Mouse (Mus musculus) right cerebral cortex, postnatal 4 days (tissue): ENCODE measurements around the gene Kdm4d.
"Not testable (repeated sequence)": the region's sequence is repeated elsewhere in the genome, so short reads cannot be mapped to it uniquely, and the experiment has no call there.

Experiments
- DNase-seq: peaks from one replicate; pipeline ENCODE4 v3.0.0-alpha.2; 2022

Gene Kdm4d

DNA sequence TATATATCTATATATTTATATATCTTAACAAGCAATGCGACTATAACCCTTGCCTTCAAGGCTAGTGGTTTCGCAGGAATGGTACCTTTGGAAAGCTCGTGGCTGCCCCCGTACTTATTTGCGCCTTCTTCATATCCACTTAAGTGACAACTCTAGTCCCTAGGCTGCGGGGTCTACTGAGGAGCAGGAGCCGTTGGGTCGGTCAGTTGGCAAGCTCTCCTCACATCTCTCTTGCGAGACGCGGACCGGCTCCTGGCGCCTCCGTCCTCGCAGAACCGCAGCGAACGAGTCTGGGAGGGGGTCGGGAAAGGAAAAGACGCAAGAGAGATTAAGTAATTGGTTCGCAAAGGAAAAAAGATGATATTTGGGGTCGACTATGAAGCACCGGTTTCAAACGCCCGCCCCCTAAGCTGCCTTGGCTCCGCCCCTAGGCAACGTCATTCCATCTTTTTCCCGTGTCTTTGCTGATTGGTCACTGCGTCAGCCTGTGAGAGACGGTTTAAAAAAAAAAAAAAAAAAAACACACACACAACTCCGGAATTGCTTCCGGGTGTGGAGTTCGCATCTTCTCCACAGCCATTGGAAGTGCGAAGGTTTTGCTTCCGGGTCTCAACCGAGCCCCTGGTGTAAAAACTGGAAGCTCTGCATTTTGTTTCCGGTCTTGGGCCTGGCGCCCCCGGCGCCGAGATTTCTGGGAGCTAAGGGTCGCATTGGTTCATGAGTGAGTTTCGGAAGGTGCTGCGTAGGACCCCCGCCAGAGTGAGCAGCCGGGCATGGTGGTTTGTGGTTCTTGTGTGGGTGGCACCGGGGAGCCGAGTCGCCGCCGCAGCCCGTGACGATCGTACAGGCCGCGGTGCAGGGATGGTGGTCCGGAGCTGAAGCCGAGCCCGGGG lies at the start of gene Kdm4d, which contains the start of gene Cwc15:
Gene Kdm4d (minus strand): TSS at position 460 of the 893 bp plus-strand sequence.
Gene Cwc15 (plus strand): TSS at position 595 of the 893 bp plus-strand sequence.
- DNase-seq: peak; percentile 89

GRCm38 (mm10) chr9:14548366-14548761 lies 48.1 kb upstream of the Kdm4d start:
- DNase-seq: no peak

GRCm38 (mm10) chr9:14547584-14548365 lies 47.5 kb upstream of the Kdm4d start:
- no peak for DNase-seq

DNA sequence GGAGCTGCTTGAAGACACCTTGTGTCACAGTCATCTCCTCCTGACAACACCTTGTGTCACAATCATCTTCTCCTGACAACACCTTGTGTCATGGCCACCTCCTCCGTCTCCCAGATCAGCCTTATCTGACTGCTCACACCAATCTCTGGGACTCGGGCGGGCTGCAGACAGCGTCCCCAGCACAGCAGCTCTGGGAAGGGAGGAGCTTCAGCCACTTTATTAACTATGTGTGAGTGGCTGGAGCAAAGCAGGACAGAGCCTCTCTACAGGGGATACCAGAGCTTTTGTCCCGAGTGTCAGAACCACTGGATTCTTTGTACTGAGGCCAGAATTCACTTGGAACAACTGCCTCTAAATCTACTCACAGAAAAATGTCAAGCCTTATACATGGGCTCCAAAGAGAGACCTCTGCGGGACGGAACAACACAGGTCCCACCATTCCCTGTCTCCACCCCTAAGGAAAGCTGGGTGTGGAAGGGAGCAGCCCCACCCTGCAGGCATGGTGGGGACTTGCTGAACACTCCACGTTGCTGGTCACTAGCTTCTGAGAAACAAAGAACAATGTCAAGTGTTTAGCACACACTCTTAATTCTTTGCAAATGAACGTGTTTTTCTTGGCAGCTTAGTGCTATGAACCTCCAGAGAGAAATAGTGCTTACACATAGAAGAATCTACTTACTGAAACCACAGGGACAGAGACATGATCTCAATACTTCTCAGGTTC lies 43.9 kb upstream of the Kdm4d start:
- no peak for DNase-seq

DNA sequence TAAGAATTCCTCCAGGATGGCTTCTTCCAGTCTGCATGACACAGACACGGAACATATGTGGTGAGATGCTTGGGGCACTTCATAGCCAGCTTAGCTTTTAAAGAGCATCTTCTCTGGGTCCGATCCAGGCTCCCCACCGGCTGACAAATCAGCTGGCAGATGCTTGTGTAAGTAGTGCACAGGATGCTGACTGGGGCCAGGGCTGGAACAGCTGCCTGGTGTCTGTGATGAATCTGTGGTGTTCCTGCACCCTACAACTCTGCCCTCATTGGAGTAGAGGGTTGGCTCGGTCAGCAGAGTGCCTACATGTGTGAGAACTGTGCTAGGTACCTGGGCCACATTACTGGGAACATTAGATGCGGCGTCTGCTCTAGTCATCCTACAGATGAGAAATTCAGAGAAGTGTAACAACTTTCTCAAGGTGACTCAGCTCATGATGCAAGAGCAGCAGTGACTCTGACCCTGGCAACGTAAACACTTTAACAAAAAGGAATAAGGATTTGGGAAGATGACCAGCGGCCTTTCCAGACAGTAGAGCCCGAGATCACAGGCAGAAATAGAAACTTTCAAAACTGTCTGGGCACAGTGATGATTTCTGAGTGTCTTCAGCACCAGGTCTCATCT lies 34.7 kb upstream of the Kdm4d start:
- no peak for DNase-seq

DNA sequence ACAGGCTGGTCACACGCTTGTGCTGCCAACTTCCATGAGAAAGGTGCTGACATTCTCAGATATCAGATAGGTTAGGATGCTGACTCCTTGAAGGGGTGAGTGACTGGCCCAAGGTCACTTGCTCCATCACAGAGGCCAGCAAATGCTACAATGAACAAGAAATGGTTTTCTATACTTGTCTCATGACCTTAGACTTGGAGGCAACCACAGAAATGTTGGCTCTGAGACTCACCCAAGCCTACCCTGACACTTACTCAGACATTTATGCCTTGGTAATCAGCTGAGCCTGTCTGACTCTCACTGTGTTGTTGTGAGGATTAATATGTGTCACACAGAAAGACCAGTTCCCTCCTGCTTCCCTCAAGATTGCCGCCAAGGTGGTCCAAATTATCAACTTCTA lies 33.4 kb upstream of the Kdm4d start:
- no peak for DNase-seq

GRCm38 (mm10) chr9:14532283-14532682 lies 32.0 kb upstream of the Kdm4d start:
- DNase-seq: no peak

DNA sequence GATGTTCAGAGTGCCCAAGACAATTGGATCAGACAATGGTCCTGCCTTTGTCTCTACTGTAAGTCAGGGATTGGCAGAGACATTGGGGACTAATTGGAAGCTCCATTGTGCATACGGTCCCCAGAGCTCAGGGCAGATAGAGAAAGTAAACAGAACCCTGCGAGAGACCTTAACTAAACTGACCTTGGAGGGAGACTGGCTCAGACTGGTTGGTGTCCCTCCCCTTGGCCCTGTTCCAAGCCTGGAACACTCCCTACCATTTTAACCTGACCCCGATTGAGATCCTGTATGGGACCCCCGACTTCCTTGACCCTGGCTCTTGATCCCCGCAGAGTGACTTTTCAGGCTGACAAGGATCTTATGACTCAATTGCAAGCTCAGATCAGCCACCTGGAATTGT lies 29.7 kb upstream of the Kdm4d start:
- DNase-seq: no peak

DNA sequence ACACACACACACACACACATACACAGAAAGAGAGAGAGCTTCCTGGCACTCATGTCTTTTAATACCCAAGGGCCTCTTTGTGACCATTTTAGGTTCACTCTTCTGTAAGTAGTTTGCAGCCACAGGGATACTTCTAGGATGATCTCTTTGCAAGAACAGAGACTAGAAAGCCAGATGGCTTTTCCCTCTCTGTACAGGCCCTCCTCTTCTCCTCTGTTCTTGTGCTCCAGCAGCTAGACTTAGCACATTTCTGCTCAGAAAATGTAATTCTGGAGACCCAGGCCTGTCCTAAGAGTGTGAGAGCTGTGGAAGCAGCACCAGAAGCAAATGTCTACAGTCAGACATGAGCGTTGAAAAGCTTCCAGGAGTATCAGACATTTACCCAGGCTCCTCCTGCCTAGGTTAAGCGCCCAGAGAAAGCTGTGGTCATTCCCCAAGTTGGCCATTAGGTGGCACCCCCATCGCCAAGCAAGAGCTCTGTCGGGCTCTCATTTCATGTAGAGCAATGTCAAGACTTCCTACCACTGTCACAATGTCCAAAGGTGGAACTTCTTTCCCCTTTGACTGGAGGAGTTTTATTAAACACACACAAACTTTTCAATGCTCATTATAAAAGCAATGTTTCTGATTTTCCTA lies 23.2 kb upstream of the Kdm4d start:
- DNase-seq: peak; percentile 67

DNA sequence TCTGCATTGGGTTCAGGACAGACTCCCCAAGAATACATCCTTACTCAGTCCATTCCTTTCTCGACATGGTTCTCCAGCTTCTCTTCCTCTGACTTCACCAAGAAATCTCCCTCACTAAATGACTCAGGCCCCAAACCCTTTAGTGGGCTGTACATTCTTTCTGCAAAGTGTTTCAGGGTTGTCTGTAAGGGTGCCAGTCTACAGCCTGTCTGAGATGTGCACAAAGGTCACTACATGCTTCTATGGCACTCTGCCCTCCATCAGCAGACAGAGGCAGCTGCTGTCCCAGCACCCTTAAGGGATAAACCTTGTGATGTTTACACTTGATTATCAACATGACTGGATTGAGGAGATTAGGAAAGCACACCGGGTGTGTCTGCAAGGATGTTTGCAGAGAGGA lies 21.4 kb upstream of the Kdm4d start:
- DNase-seq: no peak

- no peak for DNase-seq
Measured at GRCm38 (mm10) chr9:14520971-14521670, 20.8 kb upstream of the Kdm4d start.

DNA sequence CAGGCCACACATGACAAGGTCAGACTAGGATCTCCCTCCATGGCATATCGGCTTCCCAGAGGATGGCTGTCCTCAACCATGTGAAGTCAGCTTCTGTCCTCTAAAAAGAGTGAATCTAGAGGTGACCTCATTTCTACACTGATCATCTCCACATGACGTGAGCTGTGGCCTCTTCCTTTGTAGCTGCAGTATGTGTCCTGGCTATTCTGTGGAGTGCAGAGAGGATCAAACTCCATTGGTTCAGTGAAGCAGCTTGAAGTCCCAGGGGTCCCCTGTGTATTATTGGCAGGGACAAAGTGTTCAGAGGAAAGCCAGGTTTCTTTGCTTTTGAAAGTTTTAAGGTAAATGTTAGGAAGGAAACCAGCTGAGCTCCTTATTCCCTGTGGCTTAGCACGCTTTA lies 17.8 kb upstream of the Kdm4d start:
- no peak for DNase-seq

GRCm38 (mm10) chr9:14517296-14517695 lies 17.0 kb upstream of the Kdm4d start:
- no peak for DNase-seq

- DNase-seq: peak; percentile 51
Measured at GRCm38 (mm10) chr9:14512633-14513445, 12.6 kb upstream of the Kdm4d start.

DNA sequence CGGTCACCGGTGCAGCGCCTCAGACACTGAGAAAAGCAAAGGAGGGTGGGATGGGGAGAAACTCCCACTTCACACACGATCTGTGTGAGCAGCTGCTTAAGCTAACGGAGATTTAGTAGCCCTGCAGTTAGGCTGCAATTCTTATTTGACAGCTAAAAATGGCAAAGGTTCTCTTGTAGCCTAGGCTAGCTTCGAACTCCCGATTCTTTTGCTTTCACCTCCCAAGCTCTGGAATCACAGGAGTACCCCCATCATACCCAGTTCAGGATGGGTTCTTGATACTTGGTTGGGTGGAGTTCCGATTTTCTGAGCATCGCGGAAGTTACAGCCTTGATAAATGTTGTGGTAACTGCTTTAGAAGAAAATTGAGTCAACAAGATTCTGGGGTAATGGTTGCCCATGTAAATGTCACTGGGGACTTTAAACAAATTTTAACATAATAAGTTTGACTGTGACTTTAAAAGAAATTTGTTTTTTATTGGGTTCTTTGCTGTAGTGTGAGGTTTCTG lies 688 bp upstream of the Kdm4d start:
- DNase-seq: no peak

GRCm38 (mm10) chr9:14498896-14499705 lies 1.2 kb downstream of the Kdm4d start:
- no peak for DNase-seq

DNA sequence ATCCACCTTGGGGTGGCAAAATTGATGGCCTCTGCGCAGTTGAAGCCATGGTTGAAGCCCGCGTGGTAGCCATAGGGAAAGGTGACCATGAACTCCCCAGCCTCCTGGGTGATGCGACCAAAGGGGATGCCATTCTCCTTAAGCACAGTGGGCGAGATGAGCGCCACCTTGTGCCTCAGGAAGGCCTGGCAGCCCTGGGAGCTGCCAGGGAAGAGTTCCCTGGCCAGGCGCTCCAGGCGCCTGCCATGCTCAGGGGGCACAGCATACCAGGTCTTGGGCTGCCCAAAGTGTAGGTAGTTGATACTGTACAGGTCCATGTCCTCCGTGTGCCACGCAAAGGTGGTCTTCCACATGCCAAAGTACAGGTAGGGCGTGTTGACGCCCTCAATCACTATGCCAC lies 36.6 kb downstream of the Kdm4d start:
- DNase-seq: not testable (repeated sequence)

DNA sequence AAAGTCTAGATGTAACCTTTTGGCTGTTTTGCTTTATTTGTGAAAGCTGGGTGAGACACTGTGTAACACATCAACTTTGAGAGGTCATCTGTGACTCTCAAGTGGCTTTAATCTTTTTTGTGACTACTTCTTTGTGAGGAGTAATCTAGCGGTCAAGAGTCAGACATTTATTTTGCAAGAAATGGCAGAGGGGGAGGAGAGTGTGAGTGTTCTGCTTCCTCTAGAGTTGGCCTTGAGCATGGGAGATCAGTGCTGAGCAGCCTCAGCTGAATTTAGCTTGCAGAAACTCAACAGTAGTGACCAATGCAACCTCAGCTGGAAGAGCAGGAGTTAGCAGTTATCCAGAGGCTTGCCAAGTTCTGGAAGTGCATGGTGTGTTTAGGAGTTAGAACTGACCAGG lies 37.7 kb downstream of the Kdm4d start:
- DNase-seq: not testable (repeated sequence)

- no peak for DNase-seq
Measured at GRCm38 (mm10) chr9:14456320-14456719, 44.0 kb downstream of the Kdm4d start.

DNA sequence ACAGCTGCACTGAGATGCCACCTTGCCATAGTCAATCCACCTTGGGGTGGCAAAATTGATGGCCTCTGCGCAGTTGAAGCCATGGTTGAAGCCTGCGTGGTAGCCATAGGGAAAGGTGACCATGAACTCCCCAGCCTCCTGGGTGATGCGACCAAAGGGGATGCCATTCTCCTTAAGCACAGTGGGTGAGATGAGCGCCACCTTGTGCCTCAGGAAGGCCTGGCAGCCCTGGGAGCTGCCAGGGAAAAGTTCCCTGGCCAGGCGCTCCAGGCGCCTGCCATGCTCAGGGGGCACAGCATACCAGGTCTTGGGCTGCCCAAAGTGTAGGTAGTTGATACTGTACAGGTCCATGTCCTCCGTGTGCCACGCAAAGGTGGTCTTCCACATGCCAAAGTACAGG lies 49.2 kb downstream of the Kdm4d start:
- DNase-seq: not testable (repeated sequence)
